Mouse (Mus musculus) liver, embryonic 13.5 days (tissue): ENCODE results near the gene Sct. TPM values are rescaled to one million over a fixed set of nuclear protein-coding genes. Genes with fewer than 3 reads are reported as not detected.

Source experiments
- polyA plus RNA-seq: library from polyadenylated mRNA; unstranded; fragments of >200 nt; fragmentation: Nextera tagmentation; extraction: Ambion mirVana; gene quantifications from 2 replicates; pipeline ENCODE4 v1.2.1, GENCODE M21; 2015

Gene Sct
- polyA plus RNA-seq, 1 experiment from 2014 or later = 0.22 TPM

Other genes starting within 250 kb of the Sct start
- 0.75 and 0.81 TPM in 2 replicates for gene B4galnt4, start 218.0 kb downstream of the Sct start, polyA plus RNA-seq
- 0.70 and 0.71 TPM in 2 replicates for gene Pkp3, start 200.9 kb downstream of the Sct start, polyA plus RNA-seq
- 16.5 and 16.9 TPM in 2 replicates for gene Sigirr, start 178.6 kb downstream of the Sct start, polyA plus RNA-seq
- 0.12 and 0.20 TPM in 2 replicates for gene Ano9, start 161.3 kb downstream of the Sct start, polyA plus RNA-seq
- 138 and 147 TPM in 2 replicates for gene Ptdss2, start 156.8 kb downstream of the Sct start, polyA plus RNA-seq
- gene Rnh1, start 106.3 kb downstream of the Sct start, polyA plus RNA-seq = 55.0 and 58.0 TPM in 2 replicates
- 91.5 and 104 TPM in 2 replicates for gene Hras, start 85.1 kb downstream of the Sct start, polyA plus RNA-seq
- gene Lrrc56, start 85.0 kb downstream of the Sct start, polyA plus RNA-seq = 12.2 and 15.5 TPM in 2 replicates
- 0.59 and 0.71 TPM in 2 replicates for gene Lmntd2, start 65.1 kb downstream of the Sct start, polyA plus RNA-seq
- gene Rassf7, start 63.3 kb downstream of the Sct start, polyA plus RNA-seq = 23.9 and 26.7 TPM in 2 replicates
- 32.6 and 34.9 TPM in 2 replicates for gene Phrf1, start 50.3 kb downstream of the Sct start, polyA plus RNA-seq
- gene Irf7, start 12.7 kb downstream of the Sct start, polyA plus RNA-seq = 6.3 and 6.4 TPM in 2 replicates
- 0.10 and 0.32 TPM in 2 replicates for gene Cdhr5, start 2.3 kb downstream of the Sct start, polyA plus RNA-seq
- gene Drd4, start 12.9 kb upstream of the Sct start, polyA plus RNA-seq = 0.03 TPM in 1 of 2 replicates, not detected in the other
- gene Deaf1, start 48.6 kb upstream of the Sct start, polyA plus RNA-seq = 16.3 and 17.1 TPM in 2 replicates
- 18.2 and 19.6 TPM in 2 replicates for gene Tmem80, start 48.6 kb upstream of the Sct start, polyA plus RNA-seq
- 5.1 and 6.6 TPM in 2 replicates for gene Eps8l2, start 59.7 kb upstream of the Sct start, polyA plus RNA-seq
- gene Taldo1, start 113.1 kb upstream of the Sct start, polyA plus RNA-seq = 518 and 542 TPM in 2 replicates
- gene Gatd1, start 135.0 kb upstream of the Sct start, polyA plus RNA-seq = 18.1 and 18.3 TPM in 2 replicates
- 0.10 and 0.14 TPM in 2 replicates for gene Cend1, start 150.4 kb upstream of the Sct start, polyA plus RNA-seq
- 16.6 and 20.4 TPM in 2 replicates for gene Slc25a22, start 158.8 kb upstream of the Sct start, polyA plus RNA-seq
- 10.9 and 11.4 TPM in 2 replicates for gene Pidd1, start 164.9 kb upstream of the Sct start, polyA plus RNA-seq
- gene Rplp2, start 168.2 kb upstream of the Sct start, polyA plus RNA-seq = 1,223 and 1,240 TPM in 2 replicates
- gene Pnpla2, start 176.1 kb upstream of the Sct start, polyA plus RNA-seq = 11.9 and 13.8 TPM in 2 replicates
- gene Cracr2b, start 182.0 kb upstream of the Sct start, polyA plus RNA-seq = 3.6 and 4.0 TPM in 2 replicates
- 4.1 and 5.0 TPM in 2 replicates for gene Cd151, start 188.3 kb upstream of the Sct start, polyA plus RNA-seq
- gene Polr2l, start 196.0 kb upstream of the Sct start, polyA plus RNA-seq = 63.9 and 72.4 TPM in 2 replicates
- gene Tspan4, start 196.1 kb upstream of the Sct start, polyA plus RNA-seq = 49.3 and 49.7 TPM in 2 replicates